Mouse (Mus musculus) ES-CJ7 (cell line): ENCODE measurements around the gene Uhrf1bp1l.

ENCODE experiments used
- DNase-seq: peaks from one replicate; pipeline ENCODE4 v3.0.0; 2011; ENCODE audit warnings: low read depth, low spot score

Gene Uhrf1bp1l

DNA sequence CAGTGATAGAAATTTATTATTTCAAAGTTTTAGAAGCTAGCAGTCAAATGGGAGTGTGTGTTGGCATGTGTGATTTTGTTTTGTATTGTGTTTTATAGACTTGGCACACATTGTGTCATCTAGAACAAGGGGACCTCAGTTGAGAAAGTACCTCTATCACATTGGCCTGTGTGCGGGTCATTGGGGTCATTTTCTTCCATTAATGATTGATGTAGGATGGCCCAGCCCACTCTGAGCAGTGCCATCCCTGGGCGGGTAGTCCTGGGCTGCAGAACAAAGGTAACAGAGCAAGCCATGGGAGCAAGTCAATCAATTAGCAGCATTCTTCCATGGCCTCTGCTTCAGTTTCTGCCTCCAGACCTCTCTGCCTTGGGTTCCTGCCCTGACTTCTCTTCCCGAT, 94.0 kb downstream of the Uhrf1bp1l start:
- DNase-seq: no peak

DNA sequence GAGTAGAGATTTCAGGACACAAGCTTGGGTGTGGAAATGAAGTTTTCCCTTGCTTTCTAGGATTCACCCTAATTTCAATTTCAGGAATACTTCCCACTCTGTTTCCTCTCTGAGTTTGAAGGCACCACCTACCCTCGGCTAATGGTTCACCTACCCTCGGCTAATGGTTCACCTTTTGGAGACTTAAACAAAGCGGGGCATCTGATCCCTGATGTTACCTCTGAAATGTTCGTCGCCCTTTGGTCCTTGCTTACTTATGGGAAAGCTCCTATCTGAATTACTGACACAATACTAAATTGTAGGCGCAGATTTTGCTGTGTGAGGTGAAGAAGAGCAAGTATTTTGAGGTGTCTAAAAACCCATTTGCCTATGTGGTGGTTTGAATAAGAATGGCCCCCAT, 106.2 kb downstream of the Uhrf1bp1l start:
- DNase-seq: no peak

DNA sequence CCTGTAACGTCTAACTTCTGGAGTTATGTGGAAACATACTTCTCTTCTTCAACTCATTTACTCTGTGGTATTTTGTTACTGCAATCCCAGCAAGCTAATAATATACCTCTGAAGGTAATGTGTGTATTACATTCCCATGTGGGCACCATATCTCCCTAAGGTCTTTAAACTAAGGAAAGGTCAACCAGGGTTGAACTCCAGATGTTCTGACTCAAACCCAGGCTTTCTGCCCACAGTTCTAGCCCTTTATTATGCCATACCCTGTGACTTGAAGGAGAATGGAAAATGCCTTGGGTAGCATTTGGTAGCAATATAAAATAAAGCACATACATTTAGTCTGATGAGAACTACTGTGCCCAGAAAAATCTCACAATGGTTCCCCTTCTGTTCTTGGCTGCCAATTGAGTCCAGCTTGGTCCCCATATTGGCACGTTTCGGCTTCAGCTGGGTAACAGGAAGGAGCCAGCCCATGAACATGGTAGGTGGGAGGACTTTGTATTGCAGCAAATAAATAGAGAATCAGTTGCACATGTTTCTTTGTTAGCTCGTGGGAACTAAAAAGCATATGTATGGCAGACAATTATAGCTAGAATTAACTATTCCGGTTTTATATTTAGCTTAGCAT, 110.6 kb downstream of the Uhrf1bp1l start:
- no peak for DNase-seq

DNA sequence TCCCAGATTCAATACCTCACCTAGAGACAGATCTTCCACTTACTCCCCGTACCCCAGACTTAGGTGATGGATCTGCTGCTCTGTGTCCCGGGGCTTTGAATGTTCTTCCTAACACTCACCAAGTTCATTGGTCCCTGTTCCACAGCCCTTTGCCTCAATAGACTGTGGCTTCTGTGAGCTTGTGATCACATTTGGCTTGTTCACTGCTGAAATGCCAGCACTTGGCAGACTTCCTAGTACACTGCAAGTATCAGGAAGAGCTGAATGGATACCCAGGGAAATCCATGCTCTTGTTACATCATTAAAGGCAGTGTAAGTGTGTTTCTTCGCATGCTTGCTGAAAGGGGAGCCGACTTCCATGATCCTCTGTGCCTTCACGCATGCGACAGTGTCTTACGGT, 111.5 kb downstream of the Uhrf1bp1l start:
- no peak for DNase-seq

DNA sequence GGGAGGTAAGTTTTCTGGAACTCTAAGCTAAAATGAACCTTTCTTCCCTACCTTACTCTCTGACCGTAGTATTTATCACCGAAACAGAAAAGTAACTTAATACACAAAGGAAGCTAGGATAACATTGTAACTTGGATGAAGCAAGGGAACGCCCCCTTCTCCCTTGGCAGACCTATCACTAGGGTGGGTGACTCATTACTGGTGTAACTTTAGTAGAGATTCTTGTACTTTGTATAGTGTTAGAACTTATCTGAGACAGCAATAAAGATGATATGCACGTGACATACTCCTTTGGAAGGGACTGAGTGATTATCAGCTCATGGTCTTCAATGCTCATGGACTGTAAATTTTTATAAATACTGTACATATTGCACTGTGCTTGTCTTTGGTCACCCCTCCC, 123.4 kb downstream of the Uhrf1bp1l start:
- DNase-seq: no peak

DNA sequence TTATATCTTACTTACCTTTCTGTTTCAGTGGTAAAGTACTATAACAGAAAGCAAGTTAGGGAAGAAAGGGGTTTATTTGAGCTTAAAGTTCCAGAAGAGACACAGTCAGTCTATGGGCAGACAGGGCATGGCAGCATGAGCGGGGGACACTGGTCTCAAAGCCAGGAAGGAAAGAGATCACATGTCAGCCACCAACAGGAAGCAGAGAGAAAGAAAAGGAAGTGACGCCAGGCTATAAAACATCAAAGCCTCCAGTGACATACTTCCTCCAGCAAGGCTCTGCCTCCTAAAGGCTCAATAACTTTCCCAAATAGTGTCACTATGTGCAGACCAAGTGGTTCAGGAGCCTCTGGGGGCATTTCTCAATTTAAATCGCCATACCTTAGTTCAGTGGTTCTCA, 124.0 kb downstream of the Uhrf1bp1l start:
- no peak for DNase-seq
